Mouse (Mus musculus): ENCODE results near the gene Adm. TPM values are rescaled to one million over a fixed set of nuclear protein-coding genes. Genes with fewer than 3 reads are reported as not detected.
A peak's percentile ranks its signal among the peaks of the same experiment; 100 is the strongest.
"Not testable (repeated sequence)": the region's sequence is repeated elsewhere in the genome, so short reads cannot be mapped to it uniquely, and the experiment has no call there.

The Adm gene
- 3.5 and 3.9 TPM in 2 replicates for polyA plus RNA-seq (2016; fragmentation: Nextera tagmentation; extraction: Ambion mirVana)

GRCm38 (mm10) chr7:110627486-110628272 is at the start of gene Adm:
Gene Adm (plus strand): TSS chr7:110627661.
- H3K9me3 ChIP-seq: no peaks in the 10 kb centered on the region
- peak within 1 kb of the TSS; percentile 45 for H3K4me3 ChIP-seq
- ATAC-seq (ENCODE audit: low FRiP score, low read depth): peak; percentile 24; the same call in 1 of the 2 replicates
- no peaks in the 10 kb centered on the region for H3K36me3 ChIP-seq
- no peak within 1 kb of the TSS for H3K27ac ChIP-seq (replicated peaks)
- 1% methylated on average over 30 of the region's 30 CpGs for WGBS
- peaks cover 35% of the 10 kb centered on the region for H3K4me1 ChIP-seq
- H3K27me3 ChIP-seq: peaks cover 88% of the 10 kb centered on the region
- H3K9ac ChIP-seq (replicated peaks): peak within 1 kb of the TSS; percentile 46
- peak within 1 kb of the TSS; percentile 76 for H3K4me2 ChIP-seq (replicated peaks)

GRCm38 (mm10) chr7:110583705-110584104 is 43.8 kb upstream of the Adm start:
- Histone ChIP-seq H3K4me3 (no peak overlapping the region), H3K4me1 (no peaks in the 10 kb centered on the region), H3K36me3 (no peaks in the 10 kb centered on the region), H3K27ac (replicated peaks) (no peak overlapping the region), H3K9me3 (no peaks in the 10 kb centered on the region), H3K9ac (replicated peaks) (no peak overlapping the region), H3K4me2 (replicated peaks) (no peak overlapping the region), H3K27me3 (no peaks in the 10 kb centered on the region)
- WGBS: 91% methylated on average over 3 of the region's 3 CpGs
- ATAC-seq (ENCODE audit: low FRiP score, low read depth): no peak

GRCm38 (mm10) chr7:110584159-110584558 is 43.3 kb upstream of the Adm start:
- 68% methylated on average over 2 of the region's 2 CpGs for WGBS
- no peaks in the 10 kb centered on the region for H3K4me1 ChIP-seq
- H3K4me2 ChIP-seq (replicated peaks): no peak overlapping the region
- H3K9ac ChIP-seq (replicated peaks): no peak overlapping the region
- no peaks in the 10 kb centered on the region for H3K27me3 ChIP-seq
- H3K27ac ChIP-seq (replicated peaks): no peak overlapping the region
- H3K36me3 ChIP-seq: no peaks in the 10 kb centered on the region
- no peaks in the 10 kb centered on the region for H3K9me3 ChIP-seq
- H3K4me3 ChIP-seq: no peak overlapping the region
- ATAC-seq (ENCODE audit: low FRiP score, low read depth): no peak

GRCm38 (mm10) chr7:110585250-110585649 is 42.2 kb upstream of the Adm start:
- Histone ChIP-seq H3K4me1 (no peaks in the 10 kb centered on the region), H3K27ac (replicated peaks) (no peak overlapping the region), H3K27me3 (no peaks in the 10 kb centered on the region), H3K4me2 (replicated peaks) (no peak overlapping the region), H3K9me3 (no peaks in the 10 kb centered on the region), H3K4me3 (no peak overlapping the region), H3K36me3 (no peaks in the 10 kb centered on the region), H3K9ac (replicated peaks) (no peak overlapping the region)
- 92% methylated on average over 2 of the region's 2 CpGs for WGBS
- ATAC-seq (ENCODE audit: low FRiP score, low read depth): no peak

GRCm38 (mm10) chr7:110587721-110588120 is 39.7 kb upstream of the Adm start:
- ATAC-seq (ENCODE audit: low FRiP score, low read depth): no peak
- H3K36me3 ChIP-seq: no peaks in the 10 kb centered on the region
- no peaks in the 10 kb centered on the region for H3K27me3 ChIP-seq
- H3K9ac ChIP-seq (replicated peaks): no peak overlapping the region
- H3K4me1 ChIP-seq: no peaks in the 10 kb centered on the region
- WGBS: 88% methylated on average over 1 of the region's 1 CpGs
- no peak overlapping the region for H3K4me2 ChIP-seq (replicated peaks)
- H3K9me3 ChIP-seq: no peaks in the 10 kb centered on the region
- no peak overlapping the region for H3K27ac ChIP-seq (replicated peaks)
- H3K4me3 ChIP-seq: no peak overlapping the region

- H3K4me3 ChIP-seq; H3K4me1 ChIP-seq; ATAC-seq (ENCODE audit: low FRiP score, low read depth); H3K27me3 ChIP-seq; H3K36me3 ChIP-seq; H3K9me3 ChIP-seq; H3K27ac ChIP-seq (replicated peaks); H3K4me2 ChIP-seq (replicated peaks); H3K9ac ChIP-seq (replicated peaks): not testable (repeated sequence)
- WGBS: 96% methylated on average over 3 of the region's 3 CpGs
These were observed 33.5 kb upstream of the Adm start for GRCm38 (mm10) chr7:110593991-110594390.

- ATAC-seq (ENCODE audit: low FRiP score, low read depth): no peak
- Histone ChIP-seq H3K9ac (replicated peaks) (no peak overlapping the region), H3K9me3 (0 out of 2 replicates have a peak, but pooled peaks cover 5% of the 10 kb centered on the region), H3K36me3 (0 out of 2 replicates have a peak, but pooled peaks cover 5% of the 10 kb centered on the region), H3K27ac (replicated peaks) (no peak overlapping the region), H3K27me3 (no peaks in the 10 kb centered on the region), H3K4me1 (no peaks in the 10 kb centered on the region), H3K4me2 (replicated peaks) (no peak overlapping the region), H3K4me3 (no peak overlapping the region)
- 100% methylated on average over 1 of the region's 1 CpGs for WGBS
These were observed 30.3 kb upstream of the Adm start for GRCm38 (mm10) chr7:110597141-110597540.

GRCm38 (mm10) chr7:110605476-110605875 is 22.0 kb upstream of the Adm start:
- WGBS: 86% methylated on average over 4 of the region's 4 CpGs
- no peak for ATAC-seq (ENCODE audit: low FRiP score, low read depth)

GRCm38 (mm10) chr7:110606906-110607305 is 20.6 kb upstream of the Adm start:
- no peak for ATAC-seq (ENCODE audit: low FRiP score, low read depth)
- no peak overlapping the region for H3K27ac ChIP-seq (replicated peaks)
- no peaks in the 10 kb centered on the region for H3K27me3 ChIP-seq
- 94% methylated on average over 1 of the region's 1 CpGs for WGBS
- H3K4me1 ChIP-seq: no peaks in the 10 kb centered on the region
- no peak overlapping the region for H3K4me3 ChIP-seq
- H3K9me3 ChIP-seq: no peaks in the 10 kb centered on the region
- H3K36me3 ChIP-seq: no peaks in the 10 kb centered on the region
- no peak overlapping the region for H3K4me2 ChIP-seq (replicated peaks)
- no peak overlapping the region for H3K9ac ChIP-seq (replicated peaks)

More at GRCm38 (mm10) chr7:110605476-110605875, 22.0 kb upstream of the Adm start:
- no peak overlapping the region for H3K4me3 ChIP-seq
- no peak overlapping the region for H3K4me2 ChIP-seq (replicated peaks)
- no peaks in the 10 kb centered on the region for H3K36me3 ChIP-seq
- no peaks in the 10 kb centered on the region for H3K27me3 ChIP-seq
- H3K4me1 ChIP-seq: no peaks in the 10 kb centered on the region
- no peaks in the 10 kb centered on the region for H3K9me3 ChIP-seq
- H3K27ac ChIP-seq (replicated peaks): no peak overlapping the region
- no peak overlapping the region for H3K9ac ChIP-seq (replicated peaks)

GRCm38 (mm10) chr7:110613381-110614132 is 13.9 kb upstream of the Adm start:
- peak overlapping the region; percentile 83 for H3K4me2 ChIP-seq (replicated peaks)
- H3K27me3 ChIP-seq: peaks cover 10% of the 10 kb centered on the region
- H3K9me3 ChIP-seq: no peaks in the 10 kb centered on the region
- no peak; the same call in 1 of the 2 replicates for ATAC-seq (ENCODE audit: low FRiP score, low read depth)
- peak overlapping the region; percentile 95 for H3K4me3 ChIP-seq
- peak overlapping the region; percentile 97 for H3K27ac ChIP-seq (replicated peaks)
- H3K36me3 ChIP-seq: no peaks in the 10 kb centered on the region
- H3K4me1 ChIP-seq: peaks cover 18% of the 10 kb centered on the region
- peak overlapping the region; percentile 91 for H3K9ac ChIP-seq (replicated peaks)
- WGBS: 4% methylated on average over 17 of the region's 17 CpGs

- H3K4me3 ChIP-seq: peak within 1 kb of the TSS; percentile 95
- H3K9ac ChIP-seq (replicated peaks): peak within 1 kb of the TSS; percentile 91
- under 1% methylated on average over 88 of the region's 127 CpGs for WGBS
- peak within 1 kb of the TSS; percentile 83 for H3K4me2 ChIP-seq (replicated peaks)
- peaks cover 18% of the 10 kb centered on the region for H3K4me1 ChIP-seq
- H3K36me3 ChIP-seq: no peaks in the 10 kb centered on the region
- peaks cover 14% of the 10 kb centered on the region for H3K27me3 ChIP-seq
- ATAC-seq (ENCODE audit: low FRiP score, low read depth): peak; percentile 95
- peak within 1 kb of the TSS; percentile 97 for H3K27ac ChIP-seq (replicated peaks)
- H3K9me3 ChIP-seq: no peaks in the 10 kb centered on the region
These were observed 13.1 kb upstream of the Adm start, which contains the start of gene Sbf2 for GRCm38 (mm10) chr7:110614133-110615063. Gene Sbf2 (minus strand): TSS chr7:110614922.

Data from midbrain, embryonic 12.5 days (tissue).